Mouse (Mus musculus): ENCODE data around the gene Mfsd4a. TPM values are rescaled to one million over a fixed set of nuclear protein-coding genes. Genes with fewer than 3 reads are reported as not detected.

Gene Mfsd4a
- polyA plus RNA-seq, 1 experiment from 2014 or later = 6.3 TPM

DNA sequence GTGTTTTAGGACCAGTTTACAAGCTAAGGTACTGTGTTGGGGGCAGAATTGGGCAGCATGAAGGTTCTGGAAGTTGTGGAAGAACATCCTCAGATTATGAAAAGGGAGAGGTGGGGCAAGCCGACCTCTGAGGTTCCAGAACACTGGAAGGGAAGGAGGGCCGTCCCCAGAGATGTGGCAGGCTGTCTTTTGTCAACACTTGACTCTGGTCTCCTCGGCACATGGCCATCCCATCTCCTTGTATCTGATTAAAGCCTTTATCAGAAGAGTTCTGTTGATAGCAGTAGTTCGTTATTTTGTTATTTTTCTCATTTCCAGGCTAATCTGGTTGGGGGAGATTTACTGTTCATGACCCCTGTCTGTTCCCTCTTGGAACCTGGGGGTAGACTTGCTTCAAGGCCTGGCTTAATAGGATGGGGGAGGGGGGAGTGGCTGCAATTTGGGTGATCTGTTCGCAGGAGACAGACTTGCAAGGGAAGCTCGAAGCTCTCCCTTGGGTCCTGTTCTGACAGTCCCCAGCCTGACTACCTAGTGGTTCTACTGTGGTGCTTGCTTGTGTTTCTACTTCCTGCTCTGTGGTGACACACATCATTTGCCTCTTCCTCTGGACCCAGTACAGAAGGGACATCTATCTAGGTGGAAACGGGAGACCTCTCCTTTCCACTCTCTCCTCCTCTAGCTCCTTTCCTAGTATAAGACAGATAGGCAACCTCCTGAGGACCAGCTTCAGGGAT lies 7.7 kb downstream of the Mfsd4a start:
- Histone ChIP-seq H3K36me3 (ENCODE audit: control insufficient read depth, insufficient read depth) (no peaks in the 10 kb centered on the region), H3K27ac (ENCODE audit: low read length) (no peak overlapping the region), H3K4me2 (ENCODE audit: low read depth, low read length) (no peak overlapping the region), H3K4me1 (ENCODE audit: control insufficient read depth, low read depth, low read length) (no peaks in the 10 kb centered on the region), H3K4me3 (ENCODE audit: low read depth, low read length) (no peak overlapping the region), H3K9ac (ENCODE audit: low read depth, low read length) (no peak overlapping the region), H3K9me3 (replicated peaks; ENCODE audit: control insufficient read depth, low read length) (no peaks in the 10 kb centered on the region), H3K27me3 (ENCODE audit: control insufficient read depth, insufficient read depth, low read depth, low read length) (no peaks in the 10 kb centered on the region)
- WGBS (ENCODE audit: insufficient replicate concordance) = 30% methylated on average over 7 of the region's 7 CpGs
- no peak for ATAC-seq (ENCODE audit: low read depth)

GRCm38 (mm10) chr1:132058558-132058957 lies 9.3 kb downstream of the Mfsd4a start:
- no peaks in the 10 kb centered on the region for H3K9me3 ChIP-seq (replicated peaks; ENCODE audit: control insufficient read depth, low read length)
- H3K27ac ChIP-seq (ENCODE audit: low read length) = no peak overlapping the region
- H3K4me1 ChIP-seq (ENCODE audit: control insufficient read depth, low read depth, low read length) = no peaks in the 10 kb centered on the region
- 60% methylated on average over 5 of the region's 5 CpGs for WGBS (ENCODE audit: insufficient replicate concordance)
- no peak overlapping the region for H3K4me2 ChIP-seq (ENCODE audit: low read depth, low read length)
- no peak for ATAC-seq (ENCODE audit: low read depth)
- H3K4me3 ChIP-seq (ENCODE audit: low read depth, low read length) = no peak overlapping the region
- no peaks in the 10 kb centered on the region for H3K27me3 ChIP-seq (ENCODE audit: control insufficient read depth, insufficient read depth, low read depth, low read length)
- H3K9ac ChIP-seq (ENCODE audit: low read depth, low read length) = no peak overlapping the region
- H3K36me3 ChIP-seq (ENCODE audit: control insufficient read depth, insufficient read depth) = no peaks in the 10 kb centered on the region

GRCm38 (mm10) chr1:132055054-132055664 lies 12.7 kb downstream of the Mfsd4a start:
- Histone ChIP-seq H3K9ac (ENCODE audit: low read depth, low read length) (no peak overlapping the region), H3K36me3 (ENCODE audit: control insufficient read depth, insufficient read depth) (no peaks in the 10 kb centered on the region), H3K4me3 (ENCODE audit: low read depth, low read length) (no peak overlapping the region), H3K27me3 (ENCODE audit: control insufficient read depth, insufficient read depth, low read depth, low read length) (no peaks in the 10 kb centered on the region), H3K27ac (ENCODE audit: low read length) (no peak overlapping the region), H3K4me2 (ENCODE audit: low read depth, low read length) (no peak overlapping the region), H3K4me1 (ENCODE audit: control insufficient read depth, low read depth, low read length) (no peaks in the 10 kb centered on the region), H3K9me3 (replicated peaks; ENCODE audit: control insufficient read depth, low read length) (no peaks in the 10 kb centered on the region)
- 57% methylated on average over 7 of the region's 7 CpGs for WGBS (ENCODE audit: insufficient replicate concordance)
- ATAC-seq (ENCODE audit: low read depth) = no peak

DNA sequence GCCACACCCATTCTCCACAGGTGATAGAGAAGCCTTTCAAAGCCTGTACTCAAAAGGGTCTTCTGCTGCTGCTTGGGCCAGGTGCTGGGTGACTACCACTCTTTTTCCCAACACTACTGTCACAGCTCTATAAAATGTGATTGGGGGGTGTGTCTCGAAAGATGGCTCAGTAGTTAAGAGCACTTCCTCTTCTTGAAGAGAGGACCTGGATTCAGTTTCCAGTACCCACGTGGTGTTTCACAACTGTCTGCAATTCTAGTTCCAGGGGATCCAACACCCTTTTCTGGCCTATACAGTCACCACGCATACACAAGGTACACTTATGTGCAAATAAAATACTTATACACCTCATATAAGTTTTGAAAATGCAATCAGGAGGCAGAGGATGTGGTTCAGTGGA lies 13.5 kb downstream of the Mfsd4a start:
- Histone ChIP-seq H3K4me3 (ENCODE audit: low read depth, low read length) (no peak overlapping the region), H3K27me3 (ENCODE audit: control insufficient read depth, insufficient read depth, low read depth, low read length) (no peaks in the 10 kb centered on the region), H3K9me3 (replicated peaks; ENCODE audit: control insufficient read depth, low read length) (no peaks in the 10 kb centered on the region), H3K36me3 (ENCODE audit: control insufficient read depth, insufficient read depth) (no peaks in the 10 kb centered on the region), H3K27ac (ENCODE audit: low read length) (no peak overlapping the region), H3K4me1 (ENCODE audit: control insufficient read depth, low read depth, low read length) (no peaks in the 10 kb centered on the region), H3K4me2 (ENCODE audit: low read depth, low read length) (no peak overlapping the region), H3K9ac (ENCODE audit: low read depth, low read length) (no peak overlapping the region)
- ATAC-seq (ENCODE audit: low read depth) = no peak
- 26% methylated on average over 3 of the region's 3 CpGs for WGBS (ENCODE audit: insufficient replicate concordance)

- no peak overlapping the region for H3K4me3 ChIP-seq (ENCODE audit: low read depth, low read length)
- H3K4me2 ChIP-seq (ENCODE audit: low read depth, low read length) = no peak overlapping the region
- no peaks in the 10 kb centered on the region for H3K4me1 ChIP-seq (ENCODE audit: control insufficient read depth, low read depth, low read length)
- H3K27me3 ChIP-seq (ENCODE audit: control insufficient read depth, insufficient read depth, low read depth, low read length) = no peaks in the 10 kb centered on the region
- ATAC-seq (ENCODE audit: low read depth) = no peak
- no peaks in the 10 kb centered on the region for H3K36me3 ChIP-seq (ENCODE audit: control insufficient read depth, insufficient read depth)
- no peaks in the 10 kb centered on the region for H3K9me3 ChIP-seq (replicated peaks; ENCODE audit: control insufficient read depth, low read length)
- 66% methylated on average over 3 of the region's 3 CpGs for WGBS (ENCODE audit: insufficient replicate concordance)
- no peak overlapping the region for H3K9ac ChIP-seq (ENCODE audit: low read depth, low read length)
- no peak overlapping the region for H3K27ac ChIP-seq (ENCODE audit: low read length)
These were observed 16.1 kb downstream of the Mfsd4a start for GRCm38 (mm10) chr1:132051746-132052145.

- no peak overlapping the region for H3K27ac ChIP-seq (ENCODE audit: low read length)
- H3K9ac ChIP-seq (ENCODE audit: low read depth, low read length) = no peak overlapping the region
- H3K4me1 ChIP-seq (ENCODE audit: control insufficient read depth, low read depth, low read length) = peaks cover 4% of the 10 kb centered on the region
- 12% methylated on average over 15 of the region's 15 CpGs for WGBS (ENCODE audit: insufficient replicate concordance)
- no peak overlapping the region for H3K4me2 ChIP-seq (ENCODE audit: low read depth, low read length)
- H3K36me3 ChIP-seq (ENCODE audit: control insufficient read depth, insufficient read depth) = no peaks in the 10 kb centered on the region
- peak; percentile 62; the same call in 1 of the 2 replicates for ATAC-seq (ENCODE audit: low read depth)
- no peak overlapping the region for H3K4me3 ChIP-seq (ENCODE audit: low read depth, low read length)
- no peaks in the 10 kb centered on the region for H3K9me3 ChIP-seq (replicated peaks; ENCODE audit: control insufficient read depth, low read length)
- no peaks in the 10 kb centered on the region for H3K27me3 ChIP-seq (ENCODE audit: control insufficient read depth, insufficient read depth, low read depth, low read length)
These were observed 21.6 kb downstream of the Mfsd4a start for GRCm38 (mm10) chr1:132046143-132046735.

GRCm38 (mm10) chr1:132043759-132044158 lies 24.1 kb downstream of the Mfsd4a start:
- no peak overlapping the region for H3K4me3 ChIP-seq (ENCODE audit: low read depth, low read length)
- no peak overlapping the region for H3K27ac ChIP-seq (ENCODE audit: low read length)
- H3K36me3 ChIP-seq (ENCODE audit: control insufficient read depth, insufficient read depth) = no peaks in the 10 kb centered on the region
- no peak overlapping the region for H3K4me2 ChIP-seq (ENCODE audit: low read depth, low read length)
- no peak overlapping the region for H3K9ac ChIP-seq (ENCODE audit: low read depth, low read length)
- 60% methylated on average over 4 of the region's 4 CpGs for WGBS (ENCODE audit: insufficient replicate concordance)
- no peak for ATAC-seq (ENCODE audit: low read depth)
- H3K27me3 ChIP-seq (ENCODE audit: control insufficient read depth, insufficient read depth, low read depth, low read length) = no peaks in the 10 kb centered on the region
- H3K4me1 ChIP-seq (ENCODE audit: control insufficient read depth, low read depth, low read length) = peaks cover 4% of the 10 kb centered on the region
- H3K9me3 ChIP-seq (replicated peaks; ENCODE audit: control insufficient read depth, low read length) = no peaks in the 10 kb centered on the region

- Histone ChIP-seq H3K4me3 (ENCODE audit: low read depth, low read length) (no peak overlapping the region), H3K36me3 (ENCODE audit: control insufficient read depth, insufficient read depth) (no peaks in the 10 kb centered on the region), H3K4me1 (ENCODE audit: control insufficient read depth, low read depth, low read length) (no peaks in the 10 kb centered on the region), H3K9ac (ENCODE audit: low read depth, low read length) (no peak overlapping the region), H3K9me3 (replicated peaks; ENCODE audit: control insufficient read depth, low read length) (no peaks in the 10 kb centered on the region), H3K4me2 (ENCODE audit: low read depth, low read length) (no peak overlapping the region), H3K27ac (ENCODE audit: low read length) (no peak overlapping the region), H3K27me3 (ENCODE audit: control insufficient read depth, insufficient read depth, low read depth, low read length) (no peaks in the 10 kb centered on the region)
- ATAC-seq (ENCODE audit: low read depth) = no peak
- WGBS (ENCODE audit: insufficient replicate concordance) = 67% methylated on average over 9 of the region's 9 CpGs
These were observed 27.7 kb downstream of the Mfsd4a start for GRCm38 (mm10) chr1:132040201-132040621.

GRCm38 (mm10) chr1:132038753-132039152 lies 29.1 kb downstream of the Mfsd4a start:
- WGBS (ENCODE audit: insufficient replicate concordance) = 67% methylated on average over 5 of the region's 5 CpGs
- Histone ChIP-seq H3K4me2 (ENCODE audit: low read depth, low read length) (no peak overlapping the region), H3K27ac (ENCODE audit: low read length) (no peak overlapping the region), H3K9me3 (replicated peaks; ENCODE audit: control insufficient read depth, low read length) (no peaks in the 10 kb centered on the region), H3K36me3 (ENCODE audit: control insufficient read depth, insufficient read depth) (peaks cover 5% of the 10 kb centered on the region; the same call in 1 of the 2 replicates), H3K4me3 (ENCODE audit: low read depth, low read length) (no peak overlapping the region), H3K4me1 (ENCODE audit: control insufficient read depth, low read depth, low read length) (no peaks in the 10 kb centered on the region), H3K27me3 (ENCODE audit: control insufficient read depth, insufficient read depth, low read depth, low read length) (no peaks in the 10 kb centered on the region), H3K9ac (ENCODE audit: low read depth, low read length) (no peak overlapping the region)
- no peak for ATAC-seq (ENCODE audit: low read depth)
